Mouse (Mus musculus) embryo, embryonic 10 days (tissue): ENCODE measurements around the gene Ube2d1.

Source experiments
- DNase-seq: peaks from one replicate; pipeline ENCODE4 v3.0.0-alpha.2; 2015; ENCODE audit warnings: low spot score

Gene Ube2d1

GRCm38 (mm10) chr10:71284511-71285125, 444 bp downstream of the Ube2d1 start:
- peak; percentile 64 for DNase-seq

GRCm38 (mm10) chr10:71284131-71284510, 941 bp downstream of the Ube2d1 start:
- no peak for DNase-seq

- no peak for DNase-seq
These were observed 11.9 kb downstream of the Ube2d1 start for GRCm38 (mm10) chr10:71273008-71273739.

- no peak for DNase-seq
These were observed 17.1 kb downstream of the Ube2d1 start for GRCm38 (mm10) chr10:71267973-71268372.

GRCm38 (mm10) chr10:71267511-71267910, 17.6 kb downstream of the Ube2d1 start:
- no peak for DNase-seq

- no peak for DNase-seq
These were observed 20.0 kb downstream of the Ube2d1 start for GRCm38 (mm10) chr10:71265067-71265466.

- no peak for DNase-seq
These were observed 23.4 kb downstream of the Ube2d1 start for GRCm38 (mm10) chr10:71261637-71262036.

GRCm38 (mm10) chr10:71258943-71259342, 26.1 kb downstream of the Ube2d1 start:
- DNase-seq = no peak

GRCm38 (mm10) chr10:71258516-71258915, 26.5 kb downstream of the Ube2d1 start:
- DNase-seq = no peak

- no peak for DNase-seq
These were observed 31.9 kb downstream of the Ube2d1 start for GRCm38 (mm10) chr10:71253147-71253546.

GRCm38 (mm10) chr10:71252421-71252820, 32.6 kb downstream of the Ube2d1 start:
- DNase-seq = no peak

GRCm38 (mm10) chr10:71251846-71252245, 33.2 kb downstream of the Ube2d1 start:
- no peak for DNase-seq

- DNase-seq = no peak
These were observed 33.8 kb downstream of the Ube2d1 start for GRCm38 (mm10) chr10:71251256-71251655.

- no peak for DNase-seq
These were observed 34.6 kb downstream of the Ube2d1 start for GRCm38 (mm10) chr10:71250472-71250871.

- DNase-seq = no peak
These were observed 35.8 kb downstream of the Ube2d1 start for GRCm38 (mm10) chr10:71249086-71249880.

GRCm38 (mm10) chr10:71246956-71247355, 38.1 kb downstream of the Ube2d1 start:
- DNase-seq = no peak

- DNase-seq = no peak
These were observed 45.5 kb downstream of the Ube2d1 start for GRCm38 (mm10) chr10:71239479-71240120.

GRCm38 (mm10) chr10:71238240-71238554, 46.9 kb downstream of the Ube2d1 start, which contains the start of gene Tfam:
TSS of gene Tfam (minus strand) at chr10:71238280.
- DNase-seq = no peak

GRCm38 (mm10) chr10:71237516-71238239, 47.4 kb downstream of the Ube2d1 start:
- peak; percentile 96 for DNase-seq

- DNase-seq = no peak
These were observed 51.0 kb downstream of the Ube2d1 start for GRCm38 (mm10) chr10:71234071-71234470.

- peak; percentile 77 for DNase-seq
These were observed 59.2 kb downstream of the Ube2d1 start for GRCm38 (mm10) chr10:71225894-71226293.

GRCm38 (mm10) chr10:71223101-71223500, 62.0 kb downstream of the Ube2d1 start:
- DNase-seq = no peak
